Mouse (Mus musculus) lung, adult 2 months (tissue): ENCODE measurements around the gene Cdk18.

ENCODE experiments used
- CTCF ChIP-seq: fragments of 200-500 bp; IDR thresholded peaks from 2 replicates; pipeline ENCODE4 v1.5.1; 2011; ENCODE audit warnings: mild to moderate bottlenecking, low read length, control low read depth; ENCODE audit not compliant: insufficient read depth
- POLR2A ChIP-seq: fragments of 200-500 bp; IDR thresholded peaks from 2 replicates; pipeline ENCODE4 v1.6.1; 2011; ENCODE audit warnings: low read depth, mild to moderate bottlenecking, control low read depth, low read length, borderline replicate concordance; ENCODE audit errors: extremely low read depth

- TF ChIP-seq CTCF (no peak), POLR2A (no peak)
Observed at GRCm38 (mm10) chr1:132121895-132122294, 17.6 kb downstream of the Cdk18 start.
